Mouse (Mus musculus): ENCODE results near the gene Cdca3. TPM values are rescaled to one million over a fixed set of nuclear protein-coding genes. Genes with fewer than 3 reads are reported as not detected.
A peak's percentile ranks its signal among the peaks of the same experiment; 100 is the strongest.

Cdca3 gene
- polyA plus RNA-seq, 1 experiment from 2014 or later: 8.2 TPM

DNA sequence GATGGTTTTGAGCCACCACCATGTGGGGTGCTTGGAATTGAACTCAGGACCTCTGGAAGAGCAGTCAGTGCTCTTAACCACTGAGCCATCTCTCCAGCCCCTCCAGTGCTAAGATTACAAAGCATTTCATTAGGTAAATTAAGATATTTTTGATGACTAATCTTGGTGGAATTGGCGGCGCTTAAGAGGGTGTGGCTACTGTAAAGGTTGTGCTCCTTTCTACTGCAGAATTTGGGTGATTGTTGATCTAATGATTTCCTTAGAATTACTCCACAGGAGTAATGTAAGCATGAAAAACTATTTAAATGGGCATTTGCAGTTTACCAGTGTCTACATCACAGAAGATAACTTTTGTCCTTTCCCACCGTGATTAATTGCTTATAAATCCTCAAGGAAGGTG is 25.0 kb upstream of the Cdca3 start:
- Histone ChIP-seq H3K4me1 (ENCODE audit: insufficient read depth, low read depth, low read length) (peaks cover 7% of the 10 kb centered on the region), H3K9ac (replicated peaks; ENCODE audit: low read depth) (no peak overlapping the region), H3K36me3 (ENCODE audit: insufficient read depth, low read length) (no peaks in the 10 kb centered on the region), H3K9me3 (ENCODE audit: low read length) (no peaks in the 10 kb centered on the region), H3K27ac (ENCODE audit: low read length) (no peak overlapping the region), H3K4me3 (ENCODE audit: low read depth, low read length) (no peak overlapping the region), H3K4me2 (replicated peaks; ENCODE audit: low read depth, low read length) (no peak overlapping the region), H3K27me3 (replicated peaks; ENCODE audit: insufficient read depth, low read length) (no peaks in the 10 kb centered on the region)
- ATAC-seq: no peak
- 93% methylated on average over 3 of the region's 3 CpGs for WGBS
- no peak for DNase-seq (ENCODE audit: low spot score)
- TF ChIP-seq CTCF (IDR thresholded peaks at IDR 0.05) (no peak), EP300 (IDR thresholded peaks at IDR 0.05) (no peak)

DNA sequence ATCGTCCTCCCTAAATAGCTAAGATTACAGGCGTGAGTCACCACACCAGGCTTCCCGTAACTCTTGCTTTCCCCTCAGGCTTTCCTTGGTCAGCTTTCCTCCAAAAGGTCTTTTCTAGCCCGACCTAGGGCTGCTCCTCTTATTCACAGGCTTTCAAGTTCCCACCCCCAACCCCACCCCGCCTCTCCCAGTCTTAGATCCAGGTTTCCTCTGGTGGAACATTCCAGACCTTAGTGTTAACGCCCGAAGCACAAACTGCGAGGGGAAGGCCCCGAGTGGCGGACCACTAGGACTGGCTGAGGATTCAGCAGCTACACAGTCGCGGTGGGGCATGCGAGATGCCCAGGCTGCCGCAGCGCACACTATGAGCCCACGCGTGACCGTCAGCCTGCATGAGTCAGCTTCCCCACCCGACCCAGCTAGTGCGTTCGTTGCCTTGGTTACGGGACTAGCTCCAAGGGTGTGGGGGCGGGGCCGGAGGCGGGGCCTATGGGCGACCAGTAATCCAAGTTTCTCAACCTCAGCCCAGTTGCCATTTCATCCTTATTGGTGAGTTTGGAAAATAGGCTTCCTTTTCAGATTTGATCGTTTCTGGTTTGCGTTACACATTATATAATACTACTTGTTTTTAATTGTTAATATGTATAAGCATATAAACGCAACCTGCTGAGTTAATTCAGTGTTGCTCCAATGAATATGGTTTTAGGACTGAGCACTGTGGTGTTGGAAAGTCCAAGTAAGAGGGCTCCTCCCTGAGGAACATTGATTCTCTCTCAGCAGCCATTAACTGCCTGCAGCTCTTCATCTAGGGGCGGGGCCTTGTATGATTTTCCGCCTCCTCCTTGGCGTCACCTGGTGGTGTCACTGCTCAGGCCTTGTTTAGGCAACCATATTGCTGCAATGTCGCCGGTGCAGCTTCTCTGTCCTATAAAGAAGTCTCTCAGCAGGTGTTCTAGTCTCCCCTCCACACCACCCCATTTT is 23.7 kb upstream of the Cdca3 start:
- Histone ChIP-seq H3K4me3 (ENCODE audit: low read depth, low read length) (peak overlapping the region; percentile 43), H3K27me3 (replicated peaks; ENCODE audit: insufficient read depth, low read length) (no peaks in the 10 kb centered on the region), H3K9me3 (ENCODE audit: low read length) (no peaks in the 10 kb centered on the region), H3K4me1 (ENCODE audit: insufficient read depth, low read depth, low read length) (peaks cover 11% of the 10 kb centered on the region), H3K9ac (replicated peaks; ENCODE audit: low read depth) (peak overlapping the region; percentile 39; the same call in 1 of the 2 replicates), H3K4me2 (replicated peaks; ENCODE audit: low read depth, low read length) (peak overlapping the region; percentile 65), H3K27ac (ENCODE audit: low read length) (peak overlapping the region; percentile 94), H3K36me3 (ENCODE audit: insufficient read depth, low read length) (no peaks in the 10 kb centered on the region)
- DNase-seq (ENCODE audit: low spot score): peak; percentile 98
- WGBS: 1% methylated on average over 34 of the region's 34 CpGs
- TF ChIP-seq CTCF (IDR thresholded peaks at IDR 0.05) (peak; percentile 60), EP300 (IDR thresholded peaks at IDR 0.05) (0 out of 2 replicates have a peak, but pooled peaks have one; percentile 4)
- ATAC-seq: peak; percentile 85

DNA sequence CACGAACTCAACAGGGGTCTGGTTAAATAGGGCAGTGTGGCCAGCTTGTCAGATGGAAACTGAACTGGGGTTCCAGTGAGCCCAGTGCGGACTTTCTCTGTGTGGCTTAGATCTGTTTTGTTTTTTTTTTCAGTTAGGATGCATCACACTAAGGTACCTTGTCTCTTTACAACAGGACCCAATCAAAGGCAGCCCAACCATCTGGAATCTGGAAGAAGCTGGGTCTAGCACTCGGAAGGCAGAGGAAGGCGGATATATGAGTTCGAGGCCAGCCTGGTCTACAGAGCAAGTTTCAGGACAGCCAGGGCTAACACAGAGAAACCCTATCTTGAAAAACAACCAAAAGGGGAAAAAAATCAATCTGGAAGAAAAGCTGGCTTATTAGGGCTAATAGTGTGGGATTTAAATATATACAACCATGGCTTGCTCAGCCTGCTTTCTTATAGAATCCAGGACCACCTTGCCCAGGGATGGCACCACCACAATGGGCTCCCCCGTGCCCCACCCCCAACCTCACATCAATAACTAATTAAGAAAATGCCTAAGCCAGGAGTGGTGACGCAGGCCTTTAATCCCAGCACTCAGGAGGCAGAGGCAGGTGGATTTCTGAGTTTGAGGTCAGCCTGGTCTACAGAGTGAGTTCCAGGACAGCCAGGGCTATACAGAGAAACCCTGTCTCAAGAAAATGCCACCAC is 22.8 kb upstream of the Cdca3 start:
- H3K4me2 ChIP-seq (replicated peaks; ENCODE audit: low read depth, low read length): peak overlapping the region; percentile 65
- no peaks in the 10 kb centered on the region for H3K9me3 ChIP-seq (ENCODE audit: low read length)
- 78% methylated on average over 7 of the region's 7 CpGs for WGBS
- no peak for DNase-seq (ENCODE audit: low spot score)
- 0 out of 2 replicates have a peak overlapping the region, but pooled peaks have one; percentile 3 for H3K9ac ChIP-seq (replicated peaks; ENCODE audit: low read depth)
- TF ChIP-seq EP300 (IDR thresholded peaks at IDR 0.05) (no peak), CTCF (IDR thresholded peaks at IDR 0.05) (no peak)
- ATAC-seq: no peak
- H3K4me3 ChIP-seq (ENCODE audit: low read depth, low read length): no peak overlapping the region
- no peaks in the 10 kb centered on the region for H3K36me3 ChIP-seq (ENCODE audit: insufficient read depth, low read length)
- peaks cover 11% of the 10 kb centered on the region for H3K4me1 ChIP-seq (ENCODE audit: insufficient read depth, low read depth, low read length)
- H3K27ac ChIP-seq (ENCODE audit: low read length): peak overlapping the region; percentile 94
- H3K27me3 ChIP-seq (replicated peaks; ENCODE audit: insufficient read depth, low read length): no peaks in the 10 kb centered on the region

DNA sequence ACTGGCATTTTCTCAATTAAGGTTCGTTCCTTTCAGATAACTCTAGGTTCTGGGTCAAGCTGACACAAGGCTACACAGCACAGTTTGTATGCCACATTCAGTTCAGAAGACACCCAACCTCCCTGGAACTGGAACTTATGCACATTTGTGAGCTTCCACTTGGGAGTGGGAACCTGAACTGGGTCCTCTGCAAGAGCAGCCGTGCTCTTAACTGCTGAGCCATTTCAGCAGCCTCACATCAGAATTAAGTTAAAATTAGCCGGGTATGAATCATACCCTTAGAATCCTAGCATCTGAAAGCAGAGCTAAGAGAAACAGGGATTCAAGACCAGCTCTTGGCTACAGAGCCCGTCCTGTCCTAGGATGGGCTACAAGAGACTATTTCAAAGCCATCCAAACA is 22.0 kb upstream of the Cdca3 start:
- peaks cover 11% of the 10 kb centered on the region for H3K4me1 ChIP-seq (ENCODE audit: insufficient read depth, low read depth, low read length)

DNA sequence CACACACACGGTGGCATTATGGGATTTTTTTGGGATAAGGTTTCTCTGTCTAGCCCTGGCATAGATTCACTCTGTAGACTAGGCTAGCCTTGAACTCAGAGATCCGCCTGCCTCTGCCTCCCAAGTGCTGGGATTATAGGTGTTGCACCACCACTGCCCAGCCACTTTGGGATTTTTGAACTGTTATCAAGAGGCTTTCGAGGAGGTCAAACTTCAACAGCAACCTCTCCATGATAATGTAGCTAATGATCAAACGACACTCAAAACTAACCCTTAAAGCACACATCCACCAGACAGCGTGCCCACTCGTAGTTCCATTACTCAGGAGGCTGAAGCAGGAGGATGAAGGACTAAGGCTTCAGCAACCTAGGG is 21.4 kb upstream of the Cdca3 start:
- Histone ChIP-seq H3K9ac (replicated peaks; ENCODE audit: low read depth) (no peak overlapping the region), H3K27ac (ENCODE audit: low read length) (peak overlapping the region; percentile 97)
- TF ChIP-seq CTCF (IDR thresholded peaks at IDR 0.05) (no peak), EP300 (IDR thresholded peaks at IDR 0.05) (no peak)

More for the DNA sequence above, 22.0 kb upstream of the Cdca3 start:
- Histone ChIP-seq H3K27ac (ENCODE audit: low read length) (no peak overlapping the region), H3K9me3 (ENCODE audit: low read length) (no peaks in the 10 kb centered on the region), H3K27me3 (replicated peaks; ENCODE audit: insufficient read depth, low read length) (no peaks in the 10 kb centered on the region), H3K4me2 (replicated peaks; ENCODE audit: low read depth, low read length) (no peak overlapping the region), H3K4me3 (ENCODE audit: low read depth, low read length) (no peak overlapping the region), H3K36me3 (ENCODE audit: insufficient read depth, low read length) (no peaks in the 10 kb centered on the region), H3K9ac (replicated peaks; ENCODE audit: low read depth) (no peak overlapping the region)
- 75% methylated on average over 4 of the region's 4 CpGs for WGBS
- DNase-seq (ENCODE audit: low spot score): no peak
- TF ChIP-seq EP300 (IDR thresholded peaks at IDR 0.05) (no peak), CTCF (IDR thresholded peaks at IDR 0.05) (no peak)
- ATAC-seq: no peak

More for the DNA sequence above, 21.4 kb upstream of the Cdca3 start:
- Histone ChIP-seq H3K9me3 (ENCODE audit: low read length) (no peaks in the 10 kb centered on the region), H3K27me3 (replicated peaks; ENCODE audit: insufficient read depth, low read length) (no peaks in the 10 kb centered on the region), H3K4me2 (replicated peaks; ENCODE audit: low read depth, low read length) (peak overlapping the region; percentile 97), H3K4me1 (ENCODE audit: insufficient read depth, low read depth, low read length) (peaks cover 15% of the 10 kb centered on the region), H3K4me3 (ENCODE audit: low read depth, low read length) (peak overlapping the region; percentile 77; the same call in 1 of the 2 replicates), H3K36me3 (ENCODE audit: insufficient read depth, low read length) (no peaks in the 10 kb centered on the region)
- peak; percentile 46 for DNase-seq (ENCODE audit: low spot score)
- 45% methylated on average over 6 of the region's 6 CpGs for WGBS
- no peak for ATAC-seq
